Mouse (Mus musculus) forebrain, postnatal 0 days (tissue): ENCODE results near the gene Exoc3l4. TPM values are rescaled to one million over a fixed set of nuclear protein-coding genes. Genes with fewer than 3 reads are reported as not detected.

Experiments
- ATAC-seq: fragments of 200-750 bp; cut with Nextera tagmentation; 2 replicates; pipeline ENCODE4 v1.8.0; 2017; ENCODE audit warnings: mild to moderate bottlenecking, moderate library complexity
- DNase-seq: peaks from one replicate; pipeline ENCODE4 v3.0.0-alpha.2; 2015
- H3K27ac ChIP-seq: fragments of 300-500 bp; sonication (generic); 2 replicates; pipeline ENCODE4 v1.5.1; 2014; ENCODE audit warnings: low read depth, mild to moderate bottlenecking, antibody characterized with exemption, low read length, moderate library complexity, mixed read lengths
- H3K27me3 ChIP-seq: fragments of 300-500 bp; sonication (generic); 2 replicates; pipeline ENCODE4 v1.6.1; 2014; ENCODE audit warnings: mild to moderate bottlenecking, low read length, mixed read lengths; ENCODE audit not compliant: insufficient read depth
- H3K36me3 ChIP-seq: fragments of 300-500 bp; sonication (generic); 2 replicates; pipeline ENCODE4 v1.6.1; 2014; ENCODE audit warnings: mild to moderate bottlenecking, moderate library complexity; ENCODE audit not compliant: insufficient read depth
- H3K4me1 ChIP-seq: fragments of 300-500 bp; sonication (generic); 2 replicates; pipeline ENCODE4 v1.6.1; 2014; ENCODE audit warnings: antibody characterized with exemption; ENCODE audit not compliant: insufficient read depth
- H3K4me2 ChIP-seq: fragments of 300-500 bp; sonication (generic); 2 replicates; pipeline ENCODE4 v1.6.1; 2014; ENCODE audit warnings: low read depth, mild to moderate bottlenecking, moderate library complexity
- H3K4me3 ChIP-seq: fragments of 300-500 bp; sonication (generic); 2 replicates; pipeline ENCODE4 v1.5.1; 2014; ENCODE audit warnings: low read depth, low read length, mixed read lengths
- H3K9ac ChIP-seq: fragments of 300-500 bp; sonication (generic); 2 replicates; pipeline ENCODE4 v1.6.1; 2014; ENCODE audit warnings: mild to moderate bottlenecking
- H3K9me3 ChIP-seq: fragments of 300-500 bp; sonication (generic); 2 replicates; pipeline ENCODE4 v1.6.1; 2016; ENCODE audit warnings: low read length
- CTCF ChIP-seq: sonication (generic); IDR thresholded peaks from 2 replicates; pipeline ENCODE4 v1.5.1; 2016; ENCODE audit warnings: antibody characterized with exemption, control low read depth, low read depth
- WGBS: fragments of 180-500 bp; shearing (Covaris S2); extraction: QIAGEN DNeasy Blood & Tissue Kit; methylation state at CpG from one replicate; pipeline ENCODE4 v1.1.7; 2014; 5-methylcytosine and 5-hydroxymethylcytosine counted together
- polyA plus RNA-seq: library from polyadenylated mRNA; unstranded; fragments of >200 nt; fragmentation: Nextera tagmentation; extraction: Ambion mirVana; gene quantifications from 2 replicates; pipeline ENCODE4 v1.2.1, GENCODE M21; 2015
- total RNA-seq: library from RNA; depleted of rRNA; stranded (reverse); fragments of >200 nt; gene quantifications from 2 replicates; pipeline ENCODE4 v1.2.3, GENCODE M21; 2014; rRNA removed

The Exoc3l4 gene
- total RNA-seq (2.1 TPM in 2 replicates), polyA plus RNA-seq (1.5 and 2.0 TPM in 2 replicates)

DNA sequence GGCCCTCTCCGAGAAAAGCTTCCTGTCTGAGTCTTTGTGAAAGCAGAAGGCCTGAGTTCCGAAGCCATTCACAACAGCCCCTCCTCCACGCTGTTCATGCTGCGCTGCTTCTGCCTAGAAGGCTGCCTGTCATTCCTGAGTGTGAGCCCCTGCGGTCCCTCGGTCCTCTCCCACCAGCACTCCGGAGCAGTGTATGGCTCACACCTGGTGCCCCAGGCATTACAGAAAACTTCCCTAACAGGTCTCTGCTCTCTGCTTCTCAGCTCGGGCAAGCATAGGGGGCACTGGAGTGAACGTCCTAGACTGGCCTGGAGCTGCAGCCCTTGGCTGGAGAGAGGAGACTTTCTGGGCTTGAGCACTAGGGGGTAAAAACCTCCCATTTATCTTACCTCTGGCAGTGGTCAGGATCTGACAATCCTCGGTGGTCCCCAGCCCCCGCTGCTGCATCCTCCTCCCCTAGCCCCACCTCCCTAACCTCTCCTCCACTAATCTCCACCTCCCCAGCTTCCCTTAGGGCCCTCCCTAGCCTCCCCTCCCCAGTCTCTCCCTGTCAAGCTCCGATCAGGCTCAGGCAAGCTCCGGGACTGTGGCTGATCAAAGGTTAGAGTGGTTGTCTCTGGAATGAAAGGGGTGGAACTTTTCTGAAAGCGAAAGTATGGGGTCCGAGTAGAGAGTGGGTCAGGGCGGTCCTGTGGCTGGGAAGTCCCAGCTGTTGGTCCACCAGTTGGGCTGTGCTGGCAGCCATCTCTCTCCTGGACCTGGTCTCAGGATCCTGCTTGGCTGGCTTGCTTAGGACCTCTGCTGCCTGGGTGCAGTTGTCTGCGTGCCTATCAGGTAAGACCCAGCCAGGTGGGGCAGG, at the start of gene Exoc3l4:
TSS of gene Exoc3l4 (plus strand) at position 97 of the 859 bp plus-strand sequence.
- peaks cover 7% of the 10 kb centered on the region; the same call in 1 of the 2 replicates for H3K27me3 ChIP-seq
- no peaks in the 10 kb centered on the region for H3K4me1 ChIP-seq
- no peak for ATAC-seq
- TF ChIP-seq CTCF, result no peak
- H3K36me3 ChIP-seq, result no peaks in the 10 kb centered on the region
- WGBS, result 10% methylated on average over 17 of the region's 17 CpGs
- H3K9me3 ChIP-seq, result no peaks in the 10 kb centered on the region
- H3K4me2 ChIP-seq, result peak within 1 kb of the TSS; percentile 39
- H3K9ac ChIP-seq, result no peak within 1 kb of the TSS
- no peak within 1 kb of the TSS for H3K4me3 ChIP-seq
- no peak within 1 kb of the TSS for H3K27ac ChIP-seq
- DNase-seq, result peak; percentile 26

DNA sequence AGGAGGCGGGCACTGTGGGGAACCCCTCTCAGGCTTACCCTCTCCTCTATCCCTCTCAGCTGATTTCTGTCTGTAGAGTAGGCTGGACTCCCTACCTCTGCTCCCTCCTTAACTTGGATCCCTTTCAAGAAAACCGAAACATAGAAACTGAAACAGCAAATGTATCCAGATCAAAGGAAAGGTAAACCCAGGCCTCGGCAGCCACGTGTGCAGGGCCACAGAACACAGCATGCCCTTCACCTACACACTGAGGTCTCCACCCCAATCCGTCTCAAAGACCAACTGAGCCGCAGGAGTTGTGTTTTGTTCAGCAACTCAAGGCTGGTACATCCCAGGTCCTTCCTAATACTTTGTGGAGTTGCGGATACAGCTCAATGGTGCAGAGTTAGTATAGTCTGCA, 49.8 kb upstream of the Exoc3l4 start:
- H3K4me2 ChIP-seq, result no peak overlapping the region
- H3K9ac ChIP-seq, result no peak overlapping the region
- H3K4me1 ChIP-seq, result peaks cover 3% of the 10 kb centered on the region; the same call in 1 of the 2 replicates
- no peaks in the 10 kb centered on the region for H3K36me3 ChIP-seq
- no peaks in the 10 kb centered on the region for H3K9me3 ChIP-seq
- no peak for DNase-seq
- no peaks in the 10 kb centered on the region for H3K27me3 ChIP-seq
- TF ChIP-seq CTCF, result no peak
- H3K27ac ChIP-seq, result no peak overlapping the region
- no peak for ATAC-seq
- 85% methylated on average over 7 of the region's 7 CpGs for WGBS
- H3K4me3 ChIP-seq, result no peak overlapping the region

DNA sequence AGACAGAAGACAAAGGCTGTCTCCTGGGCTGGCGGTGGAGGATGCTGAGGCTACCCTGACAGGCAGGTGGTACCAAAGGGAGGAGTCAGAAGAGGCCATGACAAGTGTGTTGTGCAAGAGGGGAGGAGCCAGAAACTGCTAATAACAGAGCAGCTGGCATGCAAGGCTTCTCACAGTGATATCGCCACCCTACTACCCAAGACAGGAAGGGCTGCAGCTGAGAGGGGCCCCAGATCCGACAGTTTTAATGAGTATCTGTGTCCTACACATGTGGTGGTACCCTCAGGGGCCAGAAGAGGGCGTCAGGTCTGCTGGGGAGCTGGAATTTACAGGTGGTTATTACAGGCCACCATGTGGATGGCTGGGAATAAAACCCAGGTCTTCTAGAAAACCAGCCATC, 46.6 kb upstream of the Exoc3l4 start:
- no peak overlapping the region for H3K9ac ChIP-seq
- no peaks in the 10 kb centered on the region for H3K9me3 ChIP-seq
- no peaks in the 10 kb centered on the region for H3K36me3 ChIP-seq
- DNase-seq (no peak), ATAC-seq (no peak)
- peaks cover 9% of the 10 kb centered on the region for H3K4me1 ChIP-seq
- 61% methylated on average over 4 of the region's 4 CpGs for WGBS
- no peak overlapping the region for H3K4me3 ChIP-seq
- no peak overlapping the region for H3K4me2 ChIP-seq
- TF ChIP-seq CTCF, result peak; percentile 11; the same call in 1 of the 2 replicates
- no peaks in the 10 kb centered on the region for H3K27me3 ChIP-seq
- H3K27ac ChIP-seq, result no peak overlapping the region

DNA sequence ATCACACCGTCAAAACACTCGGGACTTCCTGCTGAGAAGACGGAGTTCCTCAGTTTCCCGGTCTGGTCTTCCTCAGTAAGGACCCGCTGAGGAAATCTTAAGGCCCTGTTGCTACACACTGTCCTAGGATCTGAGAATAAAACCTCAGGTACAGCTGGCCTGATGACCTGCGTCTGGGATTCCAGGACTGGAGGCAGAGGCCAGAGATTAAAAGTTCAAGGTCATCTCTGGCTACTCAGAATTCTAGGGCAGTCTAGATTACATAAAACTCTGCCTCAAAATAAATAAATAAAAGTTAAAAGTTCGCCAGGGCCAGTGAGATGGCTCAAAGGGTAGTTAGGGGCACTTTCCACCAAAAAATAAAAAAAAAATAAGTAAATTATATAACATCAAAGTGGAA, 44.9 kb upstream of the Exoc3l4 start:
- H3K4me1 ChIP-seq, result peaks cover 19% of the 10 kb centered on the region
- no peak for TF ChIP-seq CTCF
- no peak overlapping the region for H3K4me3 ChIP-seq
- no peaks in the 10 kb centered on the region for H3K9me3 ChIP-seq
- H3K9ac ChIP-seq, result no peak overlapping the region
- no peak overlapping the region for H3K4me2 ChIP-seq
- H3K36me3 ChIP-seq, result no peaks in the 10 kb centered on the region
- no peak overlapping the region for H3K27ac ChIP-seq
- WGBS, result 88% methylated on average over 7 of the region's 7 CpGs
- ATAC-seq (no peak), DNase-seq (no peak)
- no peaks in the 10 kb centered on the region for H3K27me3 ChIP-seq

GRCm38 (mm10) chr12:111373411-111373810, 43.4 kb upstream of the Exoc3l4 start:
- no peak for DNase-seq
- TF ChIP-seq CTCF, result no peak
- WGBS, result 87% methylated on average over 6 of the region's 6 CpGs
- Histone ChIP-seq H3K27me3 (no peaks in the 10 kb centered on the region), H3K9ac (no peak overlapping the region), H3K4me3 (no peak overlapping the region), H3K4me1 (peaks cover 18% of the 10 kb centered on the region), H3K27ac (no peak overlapping the region), H3K4me2 (no peak overlapping the region), H3K9me3 (no peaks in the 10 kb centered on the region), H3K36me3 (no peaks in the 10 kb centered on the region)
- no peak for ATAC-seq

GRCm38 (mm10) chr12:111374727-111375126, 42.1 kb upstream of the Exoc3l4 start:
- WGBS, result 68% methylated on average over 10 of the region's 10 CpGs
- Histone ChIP-seq H3K27ac (no peak overlapping the region), H3K9me3 (no peaks in the 10 kb centered on the region), H3K27me3 (no peaks in the 10 kb centered on the region), H3K36me3 (no peaks in the 10 kb centered on the region), H3K4me1 (peaks cover 18% of the 10 kb centered on the region), H3K4me2 (peak overlapping the region; percentile 90), H3K9ac (no peak overlapping the region), H3K4me3 (no peak overlapping the region; the same call in 1 of the 2 replicates)
- DNase-seq (no peak), ATAC-seq (no peak)
- no peak for TF ChIP-seq CTCF

- Histone ChIP-seq H3K4me2 (peak overlapping the region; percentile 90), H3K36me3 (no peaks in the 10 kb centered on the region), H3K27ac (no peak overlapping the region), H3K4me1 (peaks cover 18% of the 10 kb centered on the region), H3K9ac (peak overlapping the region; percentile 91; the same call in 1 of the 2 replicates), H3K4me3 (peak overlapping the region; percentile 95), H3K9me3 (no peaks in the 10 kb centered on the region), H3K27me3 (no peaks in the 10 kb centered on the region)
- TF ChIP-seq CTCF, result no peak
- DNase-seq (no peak), ATAC-seq (no peak)
- WGBS, result 67% methylated on average over 12 of the region's 12 CpGs
These were observed 41.3 kb upstream of the Exoc3l4 start for GRCm38 (mm10) chr12:111375559-111375958.
